Mouse (Mus musculus) embryo, embryonic 9.5 days (tissue): ENCODE results near the gene Akt1.

Source experiments
- DNase-seq: peaks from one replicate; pipeline ENCODE4 v3.0.0-alpha.2; 2017; ENCODE audit errors: extremely low spot score

Gene Akt1

DNA sequence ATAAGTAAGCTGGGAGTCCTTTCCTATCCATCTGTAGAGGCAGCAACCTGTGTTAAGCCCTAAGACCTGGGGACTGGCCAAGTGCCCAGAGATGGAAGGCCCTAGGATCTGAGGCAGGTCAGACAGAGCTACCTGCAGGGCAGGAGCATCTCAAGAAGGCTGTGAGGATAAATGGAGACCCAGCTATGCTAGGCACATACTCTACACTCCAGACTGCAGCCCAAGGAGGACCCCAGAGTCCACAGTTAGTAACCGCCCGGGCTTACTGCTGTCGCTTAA is 13.4 kb downstream of the Akt1 start:
- DNase-seq, result no peak

DNA sequence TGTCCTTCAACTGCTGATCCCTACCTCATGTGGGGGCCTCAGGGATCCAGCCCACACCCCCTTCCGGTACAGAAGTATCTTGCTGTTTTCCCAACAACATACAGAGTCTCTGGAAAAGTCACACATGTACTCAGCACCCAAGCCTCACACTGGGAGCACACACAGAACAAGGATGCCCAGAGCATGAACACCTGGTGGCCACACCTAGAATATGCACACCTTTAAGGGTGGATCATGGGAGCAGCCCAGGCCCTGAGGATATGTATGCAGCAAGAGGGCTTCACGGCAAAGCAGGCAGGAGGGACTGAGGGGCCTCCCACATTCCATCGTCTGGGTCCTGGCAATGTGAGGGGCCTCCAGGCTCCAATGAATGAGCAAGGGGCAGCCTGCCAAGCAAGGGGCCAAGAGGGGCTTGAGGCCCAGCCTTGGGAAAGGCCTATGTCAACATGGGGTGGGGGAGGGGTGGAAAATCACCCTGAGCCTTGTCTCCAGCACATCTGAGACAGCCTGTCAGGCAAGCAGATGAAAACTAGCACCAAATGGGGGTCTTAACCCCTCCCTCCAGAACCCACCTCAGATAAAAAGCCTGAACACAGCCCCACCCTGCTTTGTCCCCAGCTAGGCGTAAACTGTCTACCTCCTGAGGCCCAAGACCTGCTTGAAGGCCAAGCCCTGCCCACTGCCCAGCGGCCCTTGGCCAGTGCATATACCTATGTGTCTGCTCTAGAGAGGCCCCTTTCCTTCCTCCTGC is 13.9 kb downstream of the Akt1 start:
- peak; percentile 60 for DNase-seq

DNA sequence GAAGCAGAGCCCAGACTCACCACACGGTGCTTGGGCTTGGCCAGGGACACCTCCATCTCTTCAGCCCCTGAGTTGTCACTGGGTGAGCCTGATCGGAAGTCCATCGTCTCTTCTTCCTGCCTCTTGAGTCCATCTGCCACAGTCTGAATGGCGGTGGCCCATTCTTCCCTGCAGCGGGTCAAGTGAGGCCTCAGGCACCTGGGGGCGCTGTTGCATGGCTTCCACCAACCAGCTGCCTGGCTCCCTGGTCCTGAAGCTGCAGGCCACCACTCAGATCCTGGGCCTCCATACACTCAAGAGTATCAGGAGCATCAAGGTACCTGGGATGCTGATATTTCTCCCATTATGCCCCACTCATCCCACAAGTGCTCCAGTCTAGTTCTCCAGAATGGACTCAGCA is 15.6 kb downstream of the Akt1 start:
- no peak for DNase-seq

DNA sequence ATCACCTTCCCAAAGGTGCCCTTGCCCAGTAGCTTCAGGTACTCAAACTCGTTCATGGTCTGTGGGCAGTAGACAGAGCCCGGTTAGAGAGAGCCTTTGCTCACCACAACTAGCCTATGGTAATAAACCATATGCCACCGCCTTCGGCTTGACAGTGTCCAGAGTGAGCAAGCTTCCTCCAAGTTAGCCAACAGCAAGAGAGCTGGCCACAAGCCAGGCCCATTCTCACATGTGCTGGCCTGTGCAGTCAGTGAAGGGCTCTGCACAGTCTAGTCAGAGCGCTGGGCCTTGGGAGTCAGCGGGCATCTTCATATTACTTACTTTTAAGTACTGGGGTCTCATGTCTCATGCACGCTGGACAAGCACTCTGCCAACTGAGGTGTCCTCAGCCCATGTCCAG is 16.1 kb downstream of the Akt1 start:
- DNase-seq, result no peak

DNA sequence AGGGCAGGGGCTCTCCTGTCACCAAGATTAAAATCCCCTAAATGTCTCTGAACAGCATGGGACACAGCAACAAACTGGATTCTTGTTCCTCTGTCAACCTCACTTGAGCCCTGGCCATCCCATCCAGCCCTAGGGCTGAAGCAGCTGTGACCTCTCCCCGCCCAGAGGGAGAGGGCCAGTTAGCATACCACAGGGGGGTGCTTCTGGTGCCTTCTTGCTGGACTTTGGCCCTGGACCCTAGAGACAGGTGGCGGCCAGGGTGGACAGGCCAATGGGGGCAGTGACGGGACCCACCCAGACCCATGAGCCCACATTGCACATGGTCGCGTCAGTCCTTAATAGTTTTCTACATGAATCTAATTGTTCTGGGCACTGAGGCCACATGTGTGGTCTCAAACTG is 20.6 kb downstream of the Akt1 start:
- no peak for DNase-seq

DNA sequence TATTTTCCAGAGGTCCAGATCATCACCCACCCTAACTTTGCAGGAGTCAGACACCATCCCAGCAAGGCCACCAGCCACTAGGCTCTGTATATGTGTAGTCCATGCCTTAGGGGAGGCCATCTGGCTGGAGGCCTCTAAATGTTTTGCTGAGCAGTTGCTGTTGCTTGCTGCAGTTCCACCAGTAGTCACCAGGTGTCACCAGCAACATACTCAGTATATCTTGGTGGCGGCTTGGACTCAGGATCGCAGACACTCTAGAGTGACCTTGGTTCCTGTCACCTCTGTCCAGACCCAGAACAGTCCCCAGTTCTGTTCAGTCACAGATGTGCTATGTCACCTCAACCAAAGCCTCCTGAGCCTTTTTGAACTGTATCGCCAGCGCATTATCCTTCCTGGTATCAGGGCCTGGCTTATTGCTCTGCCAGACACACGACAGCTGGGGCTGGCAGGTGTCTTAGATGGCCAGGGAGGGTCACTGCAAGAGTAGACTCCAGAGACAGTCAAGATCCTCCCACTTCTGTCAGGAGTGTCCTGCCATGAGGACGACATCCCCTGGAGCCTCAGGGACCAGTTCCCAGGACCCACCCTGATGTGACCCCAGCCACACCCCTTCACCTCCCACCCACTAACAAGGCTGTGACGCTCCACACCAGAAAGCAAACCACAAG is 21.4 kb downstream of the Akt1 start:
- DNase-seq, result peak; percentile 81

GRCm38 (mm10) chr12:112651778-112652439 is 22.8 kb downstream of the Akt1 start:
- no peak for DNase-seq

GRCm38 (mm10) chr12:112648081-112648480 is 26.6 kb downstream of the Akt1 start:
- no peak for DNase-seq

GRCm38 (mm10) chr12:112646139-112646538 is 28.5 kb downstream of the Akt1 start:
- no peak for DNase-seq

- DNase-seq, result no peak
These were observed 29.7 kb downstream of the Akt1 start for GRCm38 (mm10) chr12:112644855-112645506.

- DNase-seq, result peak; percentile 99
These were observed 30.4 kb downstream of the Akt1 start, which contains the start of gene Siva1 for GRCm38 (mm10) chr12:112644180-112644854. Gene Siva1, plus strand, starts transcription at chr12:112644679.

DNA sequence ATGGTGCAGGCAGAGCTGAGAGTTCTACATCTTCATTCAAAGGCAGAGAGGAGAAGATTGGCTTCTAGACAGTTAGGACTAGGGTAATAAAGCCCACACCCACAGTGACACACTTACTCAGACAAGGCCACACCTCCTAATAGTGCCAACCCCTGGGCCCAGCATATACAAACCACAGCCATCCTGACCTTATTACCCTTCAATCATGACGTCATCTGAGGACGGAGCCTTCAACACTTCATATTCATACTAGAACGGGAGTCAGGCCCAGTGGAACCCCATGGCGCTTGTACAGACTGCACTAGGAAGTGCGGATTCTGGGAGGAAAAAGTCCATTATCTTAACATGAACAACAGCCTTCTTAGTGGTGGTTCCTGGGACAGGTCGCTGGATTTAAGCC is 31.6 kb downstream of the Akt1 start:
- DNase-seq, result no peak

GRCm38 (mm10) chr12:112639526-112639925 is 35.2 kb downstream of the Akt1 start:
- no peak for DNase-seq

DNA sequence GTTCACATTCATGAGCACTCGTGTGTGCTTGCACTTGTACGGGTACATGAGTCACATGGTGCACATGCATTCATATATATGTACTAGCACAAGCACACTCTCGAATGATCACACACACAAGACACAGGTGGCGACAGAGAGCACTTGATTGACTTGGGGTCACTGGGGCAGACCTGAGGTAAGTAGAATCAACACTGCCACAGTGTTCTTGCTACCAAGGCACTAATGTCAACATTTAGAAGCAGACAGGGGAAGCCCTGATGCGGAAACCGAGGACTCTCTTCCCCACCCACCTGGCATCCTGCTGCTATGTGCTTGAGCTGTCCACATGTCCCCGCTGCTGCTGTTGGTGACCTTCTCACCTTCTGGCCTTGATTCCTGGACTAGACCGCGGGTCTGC is 41.0 kb downstream of the Akt1 start:
- no peak for DNase-seq

GRCm38 (mm10) chr12:112632907-112633306 is 41.8 kb downstream of the Akt1 start:
- DNase-seq, result no peak

DNA sequence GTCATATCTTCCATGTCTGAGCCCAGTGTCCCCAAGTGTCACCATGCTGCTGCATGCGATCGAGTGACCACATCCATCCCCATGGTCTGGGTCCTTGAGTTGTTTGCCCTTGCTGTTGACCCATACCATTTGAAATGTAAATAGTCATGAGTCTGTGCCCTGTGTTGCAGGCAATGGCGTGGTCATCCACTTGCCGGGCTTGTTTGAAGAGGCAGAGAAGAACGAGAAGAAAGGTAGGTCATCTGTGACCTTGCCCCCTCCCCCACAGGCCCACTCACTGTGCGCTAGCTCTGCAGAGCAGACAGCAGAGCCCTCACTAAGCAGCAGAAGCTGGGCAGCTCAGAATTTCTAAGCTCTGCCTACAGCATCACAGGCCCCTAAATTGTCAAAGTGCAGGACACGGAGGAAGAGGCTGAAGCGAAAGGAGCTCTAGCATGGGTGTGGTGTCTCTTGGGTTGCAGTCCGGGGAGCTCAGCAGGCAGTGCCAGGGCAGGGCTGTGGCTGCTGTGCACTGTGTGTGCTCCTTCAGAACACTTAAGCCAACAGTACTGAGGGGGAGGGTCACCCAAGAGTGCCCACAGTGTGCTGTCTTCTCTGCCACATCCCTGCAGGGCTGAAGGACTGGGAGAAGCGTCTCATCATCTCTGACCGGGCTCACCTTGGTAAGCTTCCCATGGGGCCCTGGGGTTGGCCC is 42.5 kb downstream of the Akt1 start:
- DNase-seq, result no peak

DNA sequence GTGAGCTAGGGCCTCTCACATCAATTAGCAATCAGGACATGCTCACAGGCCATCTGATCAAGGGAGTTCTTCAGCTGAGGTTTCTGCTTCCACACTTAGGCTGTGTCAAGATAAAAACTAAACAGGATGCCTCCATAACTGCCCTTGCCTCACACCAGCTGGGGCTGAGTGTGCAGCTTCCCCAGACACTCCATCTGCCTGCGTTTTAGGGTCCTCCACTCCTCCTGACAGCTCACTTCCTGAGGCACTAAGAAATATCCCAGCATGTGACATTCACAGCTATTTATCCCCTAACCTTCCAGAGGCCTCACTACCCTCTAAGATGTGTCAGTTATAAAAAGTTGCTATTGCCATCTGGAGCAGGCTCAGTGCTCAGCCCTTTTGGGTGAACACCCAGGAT is 43.2 kb downstream of the Akt1 start:
- DNase-seq, result no peak

GRCm38 (mm10) chr12:112630796-112631195 is 43.9 kb downstream of the Akt1 start:
- DNase-seq, result no peak

- DNase-seq, result no peak
These were observed 44.7 kb downstream of the Akt1 start for GRCm38 (mm10) chr12:112630029-112630428.

GRCm38 (mm10) chr12:112628928-112629721 is 45.6 kb downstream of the Akt1 start:
- DNase-seq, result peak; percentile 76

- no peak for DNase-seq
These were observed 46.5 kb downstream of the Akt1 start for GRCm38 (mm10) chr12:112628197-112628596.
